Mouse (Mus musculus) lung, postnatal 0 days (tissue): ENCODE results near the gene Rassf6. TPM values are rescaled to one million over a fixed set of nuclear protein-coding genes. Genes with fewer than 3 reads are reported as not detected.
A peak's percentile ranks its signal among the peaks of the same experiment; 100 is the strongest.

ENCODE experiments used
- ATAC-seq: fragments of 200-750 bp; cut with Nextera tagmentation; 2 replicates; pipeline ENCODE4 v1.8.0; 2017; ENCODE audit warnings: moderate library complexity
- DNase-seq: peaks from one replicate; pipeline ENCODE4 v3.0.0-alpha.2; 2016; ENCODE audit warnings: low spot score
- H3K27ac ChIP-seq: fragments of 300-500 bp; sonication (generic); 2 replicates; pipeline ENCODE4 v1.5.1; 2014; ENCODE audit warnings: antibody characterized with exemption, mild to moderate bottlenecking, low read length, mixed read lengths
- H3K27me3 ChIP-seq: fragments of 300-500 bp; sonication (generic); replicated peaks from 2 replicates; pipeline ENCODE4 v1.6.1; 2014; ENCODE audit warnings: low read length, mixed read lengths; ENCODE audit not compliant: insufficient read depth
- H3K36me3 ChIP-seq: fragments of 300-500 bp; sonication (generic); 2 replicates; pipeline ENCODE4 v1.6.1; 2014; ENCODE audit warnings: low read length, mixed read lengths; ENCODE audit not compliant: insufficient read depth
- H3K4me1 ChIP-seq: fragments of 300-500 bp; sonication (generic); 2 replicates; pipeline ENCODE4 v1.6.1; 2014; ENCODE audit warnings: antibody characterized with exemption, low read depth, low read length, mixed read lengths; ENCODE audit not compliant: insufficient read depth
- H3K4me2 ChIP-seq: fragments of 300-500 bp; sonication (generic); replicated peaks from 2 replicates; pipeline ENCODE4 v1.6.1; 2014; ENCODE audit warnings: low read depth, mild to moderate bottlenecking, low read length, moderate library complexity, mixed read lengths
- H3K4me3 ChIP-seq: fragments of 300-500 bp; sonication (generic); 2 replicates; pipeline ENCODE4 v1.5.1; 2014; ENCODE audit warnings: low read depth, low read length
- H3K9ac ChIP-seq: fragments of 300-500 bp; sonication (generic); replicated peaks from 2 replicates; pipeline ENCODE4 v1.6.1; 2014; ENCODE audit warnings: low read depth, mild to moderate bottlenecking
- H3K9me3 ChIP-seq: fragments of 300-500 bp; sonication (generic); 2 replicates; pipeline ENCODE4 v1.6.1; 2016; ENCODE audit warnings: low read length, mixed read lengths
- CTCF ChIP-seq: IDR thresholded peaks from 2 replicates; pipeline ENCODE4 v1.5.1; 2016; ENCODE audit warnings: antibody characterized with exemption, mild to moderate bottlenecking
- EP300 ChIP-seq: IDR thresholded peaks from 2 replicates; pipeline ENCODE4 v1.6.1; 2016; ENCODE audit warnings: antibody characterized with exemption, mild to moderate bottlenecking, control low read depth
- WGBS: fragments of 180-500 bp; shearing (Covaris S2); extraction: QIAGEN DNeasy Blood & Tissue Kit; methylation state at CpG from one replicate; pipeline ENCODE4 v1.1.7; 2014; 5-methylcytosine and 5-hydroxymethylcytosine counted together
- polyA plus RNA-seq: library from polyadenylated mRNA; unstranded; fragments of >200 nt; fragmentation: Nextera tagmentation; extraction: Ambion mirVana; gene quantifications from 2 replicates; pipeline ENCODE4 v1.2.1, GENCODE M21; 2015

The Rassf6 gene
- polyA plus RNA-seq, 1 experiment from 2014 or later, result 6.8 TPM

DNA sequence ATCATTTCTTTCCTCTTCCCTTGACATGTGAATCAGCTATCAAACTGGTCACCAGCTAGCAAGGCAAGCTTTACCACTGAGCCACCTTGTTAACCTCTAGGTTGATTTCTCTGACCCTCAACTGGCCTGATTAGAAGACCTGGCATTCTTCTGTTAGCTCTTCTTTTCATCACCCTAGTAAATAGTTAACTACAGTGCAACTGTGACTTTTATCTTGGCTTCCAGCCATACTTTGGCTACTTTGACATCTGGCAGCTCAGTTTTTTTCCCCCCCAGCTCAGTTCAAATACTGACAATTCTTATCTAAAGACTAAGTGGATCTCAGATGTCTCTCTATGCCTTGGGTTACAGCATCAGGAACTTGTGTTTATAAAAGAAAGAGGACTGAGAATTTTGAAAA, 72.1 kb downstream of the Rassf6 start:
- no peaks in the 10 kb centered on the region for H3K27me3 ChIP-seq
- TF ChIP-seq EP300 (no peak), CTCF (no peak)
- DNase-seq (peak; percentile 37), ATAC-seq (no peak)
- H3K9me3 ChIP-seq, result no peaks in the 10 kb centered on the region
- H3K27ac ChIP-seq, result no peak overlapping the region
- no peak overlapping the region for H3K4me2 ChIP-seq
- H3K36me3 ChIP-seq, result no peaks in the 10 kb centered on the region
- H3K4me3 ChIP-seq, result no peak overlapping the region
- H3K9ac ChIP-seq, result no peak overlapping the region
- H3K4me1 ChIP-seq, result no peaks in the 10 kb centered on the region

DNA sequence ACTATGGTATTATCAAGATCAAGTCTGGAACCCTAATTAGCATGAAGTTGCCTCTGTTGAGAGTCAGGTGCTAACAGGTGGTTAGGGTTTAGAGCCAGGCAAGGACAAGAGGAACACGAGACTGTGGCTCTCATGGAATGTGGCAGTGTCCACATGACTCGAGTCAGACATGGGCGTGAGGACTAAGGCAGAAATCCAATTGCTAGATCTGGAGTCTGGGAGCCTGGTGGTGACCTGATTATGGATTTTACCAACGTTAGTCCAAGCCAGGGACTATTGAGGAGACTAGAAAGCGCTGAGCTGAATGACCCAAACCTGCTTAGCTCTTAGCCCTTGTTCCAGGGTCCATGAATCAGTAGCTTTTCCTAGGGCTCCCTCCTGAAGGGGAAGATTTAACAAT, 72.7 kb downstream of the Rassf6 start:
- H3K27ac ChIP-seq, result no peak overlapping the region
- H3K9ac ChIP-seq, result no peak overlapping the region
- no peak overlapping the region for H3K4me2 ChIP-seq
- H3K27me3 ChIP-seq, result no peaks in the 10 kb centered on the region
- ATAC-seq, result 0 out of 2 replicates have a peak, but pooled peaks have one; percentile 19
- no peaks in the 10 kb centered on the region for H3K36me3 ChIP-seq
- no peak overlapping the region for H3K4me3 ChIP-seq
- H3K4me1 ChIP-seq, result no peaks in the 10 kb centered on the region
- TF ChIP-seq CTCF (no peak), EP300 (no peak)
- H3K9me3 ChIP-seq, result no peaks in the 10 kb centered on the region
- peak; percentile 11 for DNase-seq
- 46% methylated on average over 5 of the region's 5 CpGs for WGBS

DNA sequence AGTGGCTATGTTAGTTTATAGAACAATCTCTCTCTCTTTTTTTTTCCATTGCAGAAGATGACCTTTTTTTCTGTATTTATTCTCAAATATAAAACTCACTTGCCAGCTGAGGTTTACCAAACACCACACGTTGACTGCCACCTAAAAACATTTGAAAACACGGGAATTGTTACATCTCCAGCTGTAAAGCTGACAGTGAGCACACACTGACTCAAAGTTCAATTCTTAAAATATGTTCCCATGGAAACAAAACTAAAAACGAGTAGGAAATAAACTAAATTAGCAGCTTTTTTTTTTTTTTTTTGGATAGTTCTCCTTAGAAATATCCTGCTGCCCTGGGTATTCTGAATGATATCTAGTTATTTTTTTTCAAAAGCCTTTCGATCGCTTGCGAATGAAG, 75.3 kb downstream of the Rassf6 start:
- no peaks in the 10 kb centered on the region for H3K4me1 ChIP-seq
- WGBS, result 69% methylated on average over 6 of the region's 6 CpGs
- H3K36me3 ChIP-seq, result no peaks in the 10 kb centered on the region
- no peak for TF ChIP-seq EP300
- no peak for TF ChIP-seq CTCF
- H3K4me2 ChIP-seq, result no peak overlapping the region
- no peak for DNase-seq
- no peaks in the 10 kb centered on the region for H3K9me3 ChIP-seq
- no peak overlapping the region for H3K9ac ChIP-seq
- H3K4me3 ChIP-seq, result no peak overlapping the region
- no peaks in the 10 kb centered on the region for H3K27me3 ChIP-seq
- H3K27ac ChIP-seq, result no peak overlapping the region
- no peak for ATAC-seq

DNA sequence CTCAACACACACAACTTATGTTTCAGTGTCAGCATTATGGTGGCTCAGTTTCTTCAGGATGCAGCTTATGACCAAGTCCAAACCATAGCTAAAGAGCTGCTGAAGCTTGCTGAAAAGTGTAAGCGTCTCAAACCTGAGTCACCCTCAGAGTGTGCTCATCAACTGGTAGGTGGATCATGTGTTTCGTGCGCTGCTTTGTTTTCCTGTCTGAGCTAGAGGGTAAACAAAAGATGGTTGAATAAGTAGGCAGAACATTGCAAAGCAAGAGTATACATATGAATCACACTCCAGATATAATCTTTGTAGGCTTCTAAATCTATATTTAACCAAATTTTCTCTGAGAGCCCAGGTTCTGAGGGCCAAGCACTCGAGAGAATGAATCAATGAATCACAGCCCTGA, 76.3 kb downstream of the Rassf6 start:
- Histone ChIP-seq H3K36me3 (no peaks in the 10 kb centered on the region), H3K9ac (no peak overlapping the region), H3K4me2 (no peak overlapping the region), H3K9me3 (no peaks in the 10 kb centered on the region), H3K27me3 (no peaks in the 10 kb centered on the region), H3K4me3 (no peak overlapping the region), H3K4me1 (no peaks in the 10 kb centered on the region), H3K27ac (no peak overlapping the region)
- DNase-seq (no peak), ATAC-seq (no peak)
- 72% methylated on average over 4 of the region's 4 CpGs for WGBS
- no peak for TF ChIP-seq EP300
- TF ChIP-seq CTCF, result no peak

DNA sequence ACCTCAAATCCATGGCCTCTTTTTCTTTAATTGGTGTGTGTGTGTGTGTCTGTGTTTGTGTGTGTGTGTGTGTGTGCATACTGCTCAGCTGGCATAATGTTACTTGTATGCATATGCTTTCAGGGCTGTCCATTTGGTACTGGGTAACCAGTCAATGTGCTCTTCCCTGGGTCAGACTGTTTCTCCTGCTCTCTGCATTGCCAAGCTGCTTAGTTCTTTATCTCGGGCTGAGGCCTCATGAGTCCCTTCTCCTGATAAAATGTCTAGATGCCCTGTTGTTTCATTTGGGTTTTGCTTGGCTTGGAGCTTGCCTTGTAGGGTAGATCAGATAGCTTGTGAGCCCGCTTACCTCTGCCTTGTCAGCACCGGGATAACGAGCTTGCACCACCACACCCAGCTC, 77.6 kb downstream of the Rassf6 start:
- H3K27ac ChIP-seq, result no peak overlapping the region
- H3K4me3 ChIP-seq, result no peak overlapping the region
- no peaks in the 10 kb centered on the region for H3K9me3 ChIP-seq
- H3K4me2 ChIP-seq, result no peak overlapping the region
- no peaks in the 10 kb centered on the region for H3K4me1 ChIP-seq
- no peaks in the 10 kb centered on the region for H3K27me3 ChIP-seq
- H3K9ac ChIP-seq, result no peak overlapping the region
- no peaks in the 10 kb centered on the region for H3K36me3 ChIP-seq
- TF ChIP-seq EP300, result no peak
- no peak for TF ChIP-seq CTCF
- no peak for DNase-seq
- no peak for ATAC-seq
- WGBS, result 83% methylated on average over 4 of the region's 4 CpGs

DNA sequence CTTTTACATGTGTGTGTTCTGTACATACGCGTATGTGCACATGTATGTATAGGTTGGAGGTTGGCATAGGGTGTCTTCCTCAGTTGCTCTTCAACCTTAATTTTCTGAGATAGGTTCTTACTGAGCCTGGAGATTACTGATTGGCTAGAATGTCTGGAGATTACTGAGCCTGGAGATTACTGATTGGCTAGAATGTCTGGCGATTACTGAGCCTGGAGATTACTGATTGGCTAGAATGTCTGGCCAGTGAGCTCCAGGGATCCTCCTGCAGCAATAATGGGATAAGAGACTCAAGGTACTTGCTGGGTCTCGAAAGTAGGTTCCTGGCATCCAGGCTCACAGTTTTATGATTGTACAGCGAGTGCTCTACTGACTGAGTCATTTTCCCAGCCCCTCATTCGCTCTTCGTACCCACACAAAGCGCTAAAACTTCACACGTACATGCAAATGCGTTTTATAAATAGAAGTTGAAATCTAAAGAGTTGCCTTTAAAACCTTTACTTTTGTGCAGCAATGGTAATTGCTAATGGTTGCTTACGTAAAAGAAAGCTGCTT, 78.7 kb downstream of the Rassf6 start:
- no peak for DNase-seq
- no peak overlapping the region for H3K27ac ChIP-seq
- H3K9ac ChIP-seq, result no peak overlapping the region
- no peaks in the 10 kb centered on the region for H3K4me1 ChIP-seq
- H3K9me3 ChIP-seq, result no peaks in the 10 kb centered on the region
- no peak for TF ChIP-seq EP300
- no peak for TF ChIP-seq CTCF
- no peak overlapping the region for H3K4me2 ChIP-seq
- H3K27me3 ChIP-seq, result no peaks in the 10 kb centered on the region
- no peaks in the 10 kb centered on the region for H3K36me3 ChIP-seq
- no peak overlapping the region for H3K4me3 ChIP-seq
- ATAC-seq, result no peak
- WGBS, result 94% methylated on average over 11 of the region's 11 CpGs

DNA sequence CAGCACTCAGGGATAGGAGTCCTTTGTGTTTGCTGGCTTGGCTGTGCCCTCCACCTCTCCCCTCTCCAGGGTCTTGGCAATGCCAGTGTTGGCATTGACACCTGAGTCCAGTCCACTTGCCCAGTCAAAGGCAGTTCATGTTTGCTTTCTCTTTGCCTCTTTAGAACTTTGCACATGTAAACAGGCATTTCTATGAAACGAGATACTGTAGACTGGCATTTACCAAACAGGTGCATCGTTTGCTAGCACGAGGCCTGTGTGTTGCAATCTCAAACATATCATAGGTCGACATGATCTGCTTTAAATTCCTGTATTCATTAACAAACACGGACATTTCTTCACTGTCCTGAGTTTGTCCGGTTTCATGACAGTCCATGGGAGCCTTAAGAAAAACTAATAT, 79.7 kb downstream of the Rassf6 start, which contains the start of gene 5830473C10Rik:
5830473C10Rik (plus strand) TSS at position 365 of the 400 bp plus-strand sequence.
- Histone ChIP-seq H3K4me2 (no peak within 1 kb of the TSS), H3K4me3 (no peak within 1 kb of the TSS), H3K27me3 (no peaks in the 10 kb centered on the region), H3K27ac (no peak within 1 kb of the TSS), H3K9me3 (no peaks in the 10 kb centered on the region), H3K36me3 (no peaks in the 10 kb centered on the region), H3K9ac (no peak within 1 kb of the TSS), H3K4me1 (no peaks in the 10 kb centered on the region)
- WGBS, result 79% methylated on average over 6 of the region's 6 CpGs
- DNase-seq (no peak), ATAC-seq (no peak)
- TF ChIP-seq EP300, result no peak
- TF ChIP-seq CTCF, result no peak
